Mouse (Mus musculus) liver, embryonic 14.5 days (tissue): ENCODE measurements around the gene Mroh3. TPM values are rescaled to one million over a fixed set of nuclear protein-coding genes. Genes with fewer than 3 reads are reported as not detected.

Source experiments
- ATAC-seq: fragments of 200-750 bp; cut with Nextera tagmentation; 2 replicates; pipeline ENCODE4 v1.8.0; 2017; ENCODE audit warnings: moderate number of reproducible peaks, mild to moderate bottlenecking, moderate library complexity; ENCODE audit not compliant: insufficient read depth
- DNase-seq, 3 experiments: peaks; one replicate each; pipeline ENCODE4 v3.0.0-alpha.2; 2012 to 2013; ENCODE audit warnings: low read depth in 3 of 3, low spot score in 3 of 3
- H3K27ac ChIP-seq: fragments of 300-500 bp; sonication (generic); 2 replicates; pipeline ENCODE4 v1.5.1; 2014; ENCODE audit warnings: moderate library complexity, mild to moderate bottlenecking, control low read depth, inconsistent platforms
- H3K27me3 ChIP-seq: fragments of 300-500 bp; sonication (generic); 2 replicates; pipeline ENCODE4 v1.6.1; 2014; ENCODE audit warnings: mild to moderate bottlenecking, low read length, moderate library complexity; ENCODE audit not compliant: control insufficient read depth, insufficient read depth
- H3K36me3 ChIP-seq: fragments of 300-500 bp; sonication (generic); replicated peaks from 2 replicates; pipeline ENCODE4 v1.6.1; 2014; ENCODE audit warnings: low read depth; ENCODE audit not compliant: control insufficient read depth, insufficient read depth
- H3K4me1 ChIP-seq, 2 experiments: fragments of 200-500 bp in 1 of 2; fragments of 300-500 bp in 1 of 2; sonication (generic) in 1 of 2; replicated peaks; 2 replicates each; pipeline ENCODE4 v1.6.1; 2012 to 2014; ENCODE audit warnings: antibody characterized with exemption in 1 of 2, inconsistent platforms in 1 of 2, low read length in 1 of 2; ENCODE audit not compliant: control insufficient read depth in 2 of 2, insufficient read depth in 2 of 2
- H3K4me2 ChIP-seq: fragments of 300-500 bp; sonication (generic); 2 replicates; pipeline ENCODE4 v1.6.1; 2014; ENCODE audit warnings: low read depth, mild to moderate bottlenecking, control low read depth, moderate library complexity
- H3K4me3 ChIP-seq, 2 experiments: fragments of 200-500 bp in 1 of 2; fragments of 300-500 bp in 1 of 2; sonication (generic) in 1 of 2; 2 replicates each; pipeline ENCODE4 v1.5.1; 2012 to 2014; ENCODE audit warnings: low read depth in 2 of 2, low read length in 2 of 2, mild to moderate bottlenecking in 2 of 2, control low read depth in 1 of 2, inconsistent platforms in 1 of 2, moderate library complexity in 1 of 2; ENCODE audit not compliant: insufficient read depth in 1 of 2
- H3K9ac ChIP-seq: fragments of 300-500 bp; sonication (generic); replicated peaks from 2 replicates; pipeline ENCODE4 v1.6.1; 2014; ENCODE audit warnings: mild to moderate bottlenecking, control low read depth, moderate library complexity
- H3K9me3 ChIP-seq: fragments of 300-500 bp; sonication (generic); 2 replicates; pipeline ENCODE4 v1.6.1; 2016; ENCODE audit warnings: low read length, mixed read lengths; ENCODE audit not compliant: control insufficient read depth
- CTCF ChIP-seq: IDR thresholded peaks from 2 replicates; pipeline ENCODE4 v1.5.1; 2016; ENCODE audit warnings: antibody characterized with exemption, low read depth, control low read depth
- EP300 ChIP-seq: IDR thresholded peaks from 2 replicates; pipeline ENCODE4 v1.6.1; 2016; ENCODE audit warnings: antibody characterized with exemption, low read depth
- whole genome bisulfite sequencing: fragments of 180-500 bp; shearing (Covaris S2); extraction: QIAGEN DNeasy Blood & Tissue Kit; methylation state at CpG from one replicate; pipeline ENCODE4 v1.1.7; 2014; ENCODE audit not compliant: insufficient replicate concordance; 5-methylcytosine and 5-hydroxymethylcytosine counted together
- polyA plus RNA-seq, 2 experiments: library from polyadenylated mRNA; depleted of rRNA in 1 of 2; stranded (reverse) in 1 of 2; unstranded in 1 of 2; fragments of >200 nt; fragmentation: Nextera tagmentation in 1 of 2; extraction: Ambion mirVana in 1 of 2; gene quantifications; 2 replicates each; pipeline versions ENCODE4 v1.2.1 to v1.2.3; 2012 to 2014

Gene Mroh3
- polyA plus RNA-seq, 2 experiments = 0.15 TPM; not detected in 1

DNA sequence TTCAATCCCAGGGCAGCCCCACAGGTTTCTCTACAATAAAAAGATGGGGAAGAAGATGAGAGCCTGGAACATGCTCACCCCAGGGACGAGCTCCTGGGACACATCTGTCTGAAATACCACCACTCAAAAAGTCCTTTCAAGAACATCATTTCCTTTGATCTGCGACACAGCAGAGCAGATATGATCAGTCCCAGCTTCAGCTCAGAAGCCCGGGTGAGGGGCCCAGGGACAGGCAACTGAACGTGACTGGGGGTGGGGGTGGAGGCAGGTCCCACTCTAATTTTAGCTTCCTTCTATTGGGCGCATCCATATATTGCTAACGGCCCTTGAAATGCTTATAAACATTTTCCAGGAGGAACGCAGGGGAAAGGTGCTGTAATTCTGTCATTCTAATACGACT lies 43.0 kb upstream of the Mroh3 start:
- Histone ChIP-seq H3K27ac (no peak overlapping the region), H3K9ac (no peak overlapping the region), H3K4me3 (no peak overlapping the region), H3K9me3 (no peaks in the 10 kb centered on the region), H3K27me3 (peaks cover 39% of the 10 kb centered on the region), H3K4me2 (no peak overlapping the region), H3K4me1 (no peaks in the 10 kb centered on the region; a peak in 1 of 4 replicates), H3K36me3 (no peaks in the 10 kb centered on the region)
- DNase-seq (no peak), ATAC-seq (no peak)
- WGBS = 31% methylated on average over 8 of the region's 8 CpGs
- no peak for TF ChIP-seq CTCF
- TF ChIP-seq EP300 = no peak

DNA sequence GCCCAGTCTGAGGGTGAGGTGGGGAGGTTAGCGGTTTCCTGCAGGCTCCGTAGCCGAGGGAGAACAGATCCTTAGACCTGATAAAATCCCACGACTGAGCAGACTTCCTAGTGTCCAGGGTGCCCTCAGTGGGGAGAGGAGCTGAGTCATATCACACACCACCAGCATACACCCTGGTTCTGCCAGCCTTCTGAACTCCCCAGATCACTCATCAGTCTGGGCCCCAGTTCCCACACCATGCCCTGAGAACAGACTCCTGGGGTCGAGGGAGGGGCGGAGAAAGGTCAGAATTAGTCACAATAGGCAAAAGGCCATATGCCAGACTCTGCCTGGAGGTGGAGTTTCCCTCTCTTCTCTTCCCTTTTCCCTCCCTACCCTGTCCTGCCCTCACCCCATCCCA lies 42.5 kb upstream of the Mroh3 start:
- TF ChIP-seq EP300 = no peak
- no peak for TF ChIP-seq CTCF
- no peaks in the 10 kb centered on the region for H3K36me3 ChIP-seq
- H3K27me3 ChIP-seq = peaks cover 34% of the 10 kb centered on the region
- no peak overlapping the region for H3K27ac ChIP-seq
- DNase-seq (no peak), ATAC-seq (no peak)
- no peaks in the 10 kb centered on the region for H3K9me3 ChIP-seq
- H3K4me2 ChIP-seq = no peak overlapping the region
- no peak overlapping the region for H3K9ac ChIP-seq
- no peaks in the 10 kb centered on the region; a peak in 1 of 4 replicates for H3K4me1 ChIP-seq
- no peak overlapping the region for H3K4me3 ChIP-seq
- WGBS = 12% methylated on average over 6 of the region's 6 CpGs

DNA sequence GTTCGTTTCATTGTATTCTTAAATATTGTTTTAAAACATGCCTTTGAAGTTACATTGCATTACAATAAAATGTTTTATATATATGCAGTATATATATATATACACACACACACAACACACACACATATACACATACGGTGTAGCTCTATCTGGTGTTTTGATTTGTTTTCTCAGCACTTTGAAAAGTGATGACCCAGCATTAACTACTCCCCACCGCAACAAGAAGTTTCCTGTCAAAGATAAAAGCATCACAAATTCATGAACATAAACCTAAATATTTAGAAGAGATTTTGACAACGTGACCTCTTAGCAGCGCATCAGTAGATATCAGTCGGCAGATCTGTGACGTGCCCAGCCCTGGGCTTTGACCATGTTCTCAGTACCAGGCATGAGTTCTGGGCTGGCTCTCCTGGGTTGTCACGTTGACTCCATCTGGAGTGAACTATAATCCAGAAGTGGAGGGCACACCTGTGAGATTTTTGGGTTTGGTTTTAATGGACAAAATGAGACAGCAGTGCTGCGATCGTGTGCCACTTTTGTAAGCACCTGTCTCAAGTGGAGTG lies 42.0 kb upstream of the Mroh3 start:
- peaks cover 28% of the 10 kb centered on the region for H3K27me3 ChIP-seq
- DNase-seq = no peak
- WGBS = 48% methylated on average over 10 of the region's 10 CpGs

DNA sequence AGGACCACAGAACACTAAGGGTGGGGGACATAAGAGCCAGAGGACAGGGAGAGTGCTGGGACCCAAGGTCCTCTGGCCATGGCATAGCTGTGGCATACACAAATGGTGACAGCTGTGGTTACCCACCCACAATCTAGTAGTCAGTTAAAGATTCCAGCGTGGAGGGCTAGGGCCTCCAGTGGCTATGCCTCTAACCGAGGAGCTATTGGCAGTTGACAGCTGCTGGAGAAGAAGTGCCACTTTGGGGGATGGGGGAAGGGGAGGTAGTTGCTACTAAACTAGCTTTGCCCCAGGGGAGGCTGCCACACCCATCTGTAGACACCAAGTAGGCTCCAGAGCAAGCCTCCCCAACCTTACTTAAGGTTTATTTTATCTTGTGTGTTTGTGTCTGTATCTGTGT lies 40.8 kb upstream of the Mroh3 start:
- no peak overlapping the region for H3K9ac ChIP-seq
- no peak overlapping the region for H3K4me3 ChIP-seq
- H3K4me1 ChIP-seq = no peaks in the 10 kb centered on the region; a peak in 1 of 4 replicates
- peaks cover 17% of the 10 kb centered on the region for H3K27me3 ChIP-seq
- no peak overlapping the region for H3K4me2 ChIP-seq
- 5% methylated on average over 2 of the region's 2 CpGs for WGBS
- no peaks in the 10 kb centered on the region for H3K9me3 ChIP-seq
- TF ChIP-seq EP300 (no peak), CTCF (no peak)
- H3K36me3 ChIP-seq = no peaks in the 10 kb centered on the region
- DNase-seq (no peak), ATAC-seq (no peak)
- no peak overlapping the region for H3K27ac ChIP-seq

More for the DNA sequence above, 42.0 kb upstream of the Mroh3 start:
- ATAC-seq = no peak
- Histone ChIP-seq H3K4me2 (no peak overlapping the region), H3K27ac (no peak overlapping the region), H3K4me3 (no peak overlapping the region), H3K9me3 (no peaks in the 10 kb centered on the region), H3K4me1 (no peaks in the 10 kb centered on the region; a peak in 1 of 4 replicates), H3K36me3 (no peaks in the 10 kb centered on the region), H3K9ac (no peak overlapping the region)
- TF ChIP-seq CTCF = no peak
- no peak for TF ChIP-seq EP300

DNA sequence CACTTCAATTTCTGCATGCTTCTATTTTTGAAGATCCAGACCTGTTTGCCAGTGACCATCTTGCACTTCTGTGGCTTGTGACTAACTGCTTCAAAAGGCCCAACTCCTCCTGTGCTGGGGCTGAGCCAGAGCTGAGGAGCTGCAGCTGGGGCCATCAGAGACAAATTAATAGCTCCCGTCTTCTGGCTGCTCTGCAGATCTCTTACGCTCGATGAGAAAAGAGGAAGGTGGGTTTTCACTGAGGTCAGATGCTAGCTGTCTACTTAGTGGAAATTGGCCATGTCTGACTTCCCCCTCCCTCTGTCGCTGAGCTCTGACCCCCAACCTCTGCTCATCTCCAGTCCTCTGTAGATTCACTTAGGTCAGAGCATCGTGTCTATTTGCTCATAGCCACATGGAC lies 37.0 kb upstream of the Mroh3 start:
- ATAC-seq (no peak), DNase-seq (no peak)
- Histone ChIP-seq H3K4me3 (no peak overlapping the region), H3K36me3 (no peaks in the 10 kb centered on the region), H3K9ac (no peak overlapping the region), H3K27ac (no peak overlapping the region), H3K27me3 (no peaks in the 10 kb centered on the region), H3K4me2 (no peak overlapping the region), H3K4me1 (no peaks in the 10 kb centered on the region; a peak in 1 of 4 replicates), H3K9me3 (no peaks in the 10 kb centered on the region)
- no peak for TF ChIP-seq EP300
- TF ChIP-seq CTCF = no peak
- 20% methylated on average over 5 of the region's 5 CpGs for WGBS
